Mouse (Mus musculus) myocyte (in vitro differentiated cells): ENCODE results near the gene Rnf4.
A peak's percentile ranks its signal among the peaks of the same experiment; 100 is the strongest.

Experiments
- MYOD1 ChIP-seq, 3 experiments: IDR thresholded peaks; one replicate each; pipeline ENCODE4 v1.6.1; 2011; ENCODE audit warnings: control low read depth in 2 of 3, low read depth in 2 of 3, mild to moderate bottlenecking in 2 of 3, moderate library complexity in 1 of 3; ENCODE audit not compliant: insufficient read length in 2 of 3, control insufficient read depth in 1 of 3
- MYOG ChIP-seq, 3 experiments: IDR thresholded peaks; one replicate each; pipeline ENCODE4 v1.6.1; 2011; ENCODE audit warnings: control low read depth in 2 of 3, low read depth in 2 of 3, mild to moderate bottlenecking in 2 of 3; ENCODE audit not compliant: insufficient read length in 2 of 3, control insufficient read depth in 1 of 3, insufficient read depth in 1 of 3
- POLR2A ChIP-seq: IDR thresholded peaks from one replicate; pipeline ENCODE4 v1.6.1; 2011; ENCODE audit warnings: low read depth, mild to moderate bottlenecking, control low read depth, moderate library complexity; ENCODE audit not compliant: insufficient read length
- POLR2AphosphoS2 ChIP-seq: IDR thresholded peaks from one replicate; pipeline ENCODE4 v1.6.1; 2011; ENCODE audit warnings: low read depth, control low read depth; ENCODE audit not compliant: insufficient read length
- REST ChIP-seq: IDR thresholded peaks from one replicate; pipeline ENCODE4 v1.6.1; 2011; ENCODE audit warnings: mild to moderate bottlenecking, control low read depth, moderate library complexity; ENCODE audit not compliant: insufficient read depth, insufficient read length
- TCF12 ChIP-seq: IDR thresholded peaks from one replicate; pipeline ENCODE4 v1.6.1; 2011; ENCODE audit warnings: mild to moderate bottlenecking, control low read depth; ENCODE audit not compliant: poor library complexity, insufficient read depth, severe bottlenecking

- TF ChIP-seq REST (no peak), POLR2A (no peak), POLR2AphosphoS2 (no peak), MYOG (IDR thresholded peaks at IDR 0.05; ENCODE audit: control insufficient read depth in 1 of 3, insufficient read depth in 1 of 3, insufficient read length in 2 of 3, low read depth in 2 of 3) (peak in 1 of 3 experiments; percentile 10), MYOD1 (IDR thresholded peaks at IDR 0.05; ENCODE audit: control insufficient read depth in 1 of 3, insufficient read length in 2 of 3, low read depth in 2 of 3) (no peak), TCF12 (no peak)
These were observed 47.9 kb upstream of the Rnf4 start, which contains the start of the genes Zfyve28 and Cfap99 for GRCm38 (mm10) chr5:34288154-34288716.
